In the genomic region with DNA sequence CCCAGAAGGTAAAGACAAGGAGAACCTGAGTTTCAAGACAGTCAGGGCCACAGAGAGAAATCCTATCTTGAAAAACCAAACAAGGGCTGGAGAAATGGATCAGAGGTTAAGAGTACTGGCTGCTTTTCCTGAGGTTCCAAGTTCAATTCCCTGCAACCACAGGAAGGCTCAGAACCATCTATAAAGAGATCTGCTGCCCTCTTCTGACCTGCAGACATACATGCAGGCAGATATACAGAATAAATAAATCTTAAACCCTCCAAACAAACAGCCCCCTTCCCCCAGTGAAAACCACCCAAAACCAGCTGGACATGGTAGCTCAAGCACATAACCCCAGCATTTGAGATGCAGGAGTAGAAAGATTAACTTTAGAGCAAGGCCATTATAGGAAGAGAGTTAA, we compare ENCODE assay signal across 21 mouse cellular contexts. TPM values are rescaled to one million over a fixed set of nuclear protein-coding genes. Genes with fewer than 3 reads are reported as not detected.
DNase-seq lines count a peak whose midpoint lies in the region; ATAC-seq and TF ChIP-seq lines count a peak whose summit lies in the region.
"Had no signal": no experiment of that assay in that cellular context is flagged by ENCODE, and none has a peak within 500 bp of the region (broad histone marks: within the 10 kb centered on the region; RNA-seq: fewer than 3 reads in every experiment).

No protein-coding gene starts in this region.

- CTCF ChIA-PET in Patski (lab: Charles Lee) = interaction anchor here (1.0 to 2.9 kb wide), 6 partner anchors 8 to 16 kb away, joined by 3 to 18 read pairs (median 4); no protein-coding TSS in a partner anchor

- no peaks in the 10 kb centered on the region for H3K4me1 ChIP-seq in forebrain, postnatal 0 days (ENCODE audit: insufficient read depth)
- H3K4me1 ChIP-seq in forebrain, embryonic 10.5 days = no peaks in the 10 kb centered on the region
- H3K4me1 ChIP-seq in kidney, postnatal 0 days (replicated peaks; ENCODE audit: insufficient read depth, low read length) = no peaks in the 10 kb centered on the region
- H3K4me1 ChIP-seq: forebrain, embryonic 13.5 days; heart, embryonic 12.5 days; hindbrain, embryonic 13.5 days; limb, embryonic 15.5 days; neural tube, embryonic 12.5 days had no signal

- H3K9me3 ChIP-seq in forebrain, postnatal 0 days (ENCODE audit: low read length) = no peaks in the 10 kb centered on the region
- no peaks in the 10 kb centered on the region for H3K9me3 ChIP-seq in forebrain, embryonic 10.5 days
- H3K9me3 ChIP-seq in kidney, postnatal 0 days (replicated peaks; ENCODE audit: low read length) = no peaks in the 10 kb centered on the region
- H3K9me3 ChIP-seq: forebrain, embryonic 13.5 days; heart, embryonic 12.5 days; hindbrain, embryonic 13.5 days; limb, embryonic 15.5 days; neural tube, embryonic 12.5 days had no signal

- peaks cover 58% of the 10 kb centered on the region for H3K36me3 ChIP-seq in forebrain, postnatal 0 days (ENCODE audit: insufficient read depth)
- peaks cover 92% of the 10 kb centered on the region for H3K36me3 ChIP-seq in forebrain, embryonic 10.5 days (replicated peaks)
- peaks cover 59% of the 10 kb centered on the region for H3K36me3 ChIP-seq in kidney, postnatal 0 days (ENCODE audit: insufficient read depth, low read length)

- no peak for ATAC-seq in forebrain, postnatal 0 days
- ATAC-seq in kidney, postnatal 0 days (replicated peaks; ENCODE audit: low FRiP score, low read depth) = no peak
- no peak for ATAC-seq in Patski
- ATAC-seq: forebrain, embryonic 13.5 days; intestine, embryonic 16.5 days had no signal

- no peak overlapping the region for H3K4me2 ChIP-seq in forebrain, postnatal 0 days (ENCODE audit: low read depth)
- no peak overlapping the region for H3K4me2 ChIP-seq in kidney, postnatal 0 days (ENCODE audit: low read length)
- H3K4me2 ChIP-seq: forebrain, embryonic 13.5 days; heart, embryonic 12.5 days; hindbrain, embryonic 13.5 days; limb, embryonic 15.5 days; midbrain, embryonic 11.5 days; neural tube, embryonic 12.5 days had no signal

- no peaks in the 10 kb centered on the region for H3K27me3 ChIP-seq in forebrain, postnatal 0 days (ENCODE audit: insufficient read depth, low read length)
- H3K27me3 ChIP-seq in forebrain, embryonic 10.5 days (ENCODE audit: poor library complexity, severe bottlenecking) = no peaks in the 10 kb centered on the region
- H3K27me3 ChIP-seq in kidney, postnatal 0 days (ENCODE audit: insufficient read depth, low read length) = no peaks in the 10 kb centered on the region
- H3K27me3 ChIP-seq in Patski = no peaks in the 10 kb centered on the region
- H3K27me3 ChIP-seq: forebrain, embryonic 13.5 days; heart, embryonic 12.5 days; hindbrain, embryonic 13.5 days; limb, embryonic 15.5 days; neural tube, embryonic 12.5 days had no signal

- peak; percentile 28 for TF ChIP-seq CTCF in forebrain, postnatal 0 days (IDR thresholded peaks at IDR 0.05; ENCODE audit: low read depth)
- TF ChIP-seq CTCF in kidney, postnatal 0 days (IDR thresholded peaks at IDR 0.05; ENCODE audit: low read depth) = peak; percentile 39; the same call in 1 of the 2 replicates
- peak; percentile 44 for TF ChIP-seq CTCF in Patski (IDR thresholded peaks at IDR 0.05)

- no peak overlapping the region for H3K27ac ChIP-seq in forebrain, postnatal 0 days (ENCODE audit: low read depth, low read length)
- no peak overlapping the region for H3K27ac ChIP-seq in forebrain, embryonic 10.5 days
- H3K27ac ChIP-seq in kidney, postnatal 0 days = no peak overlapping the region
- H3K27ac ChIP-seq: forebrain, embryonic 13.5 days; hindbrain, embryonic 13.5 days; limb, embryonic 15.5 days; neural tube, embryonic 12.5 days had no signal

- in situ Hi-C loops in Patski (cut with MboI; ENCODE audit: low pct_unique_long_range_greater_than_20kb) = no loop called here

- no peak for DNase-seq in forebrain, postnatal 0 days
- no peak for DNase-seq in forebrain, embryonic 10.5 days (ENCODE audit: extremely low spot score, low spot score)
- no peak for DNase-seq in kidney, postnatal 0 days (ENCODE audit: low spot score)
- no peak for DNase-seq in kidney, adult 8-10 months
- DNase-seq in 3T3-L1 (ENCODE audit: low read depth, low spot score) (peak; percentile 47), Patski (ENCODE audit: low read depth, low spot score) (no peak)
- no peak for DNase-seq in urinary bladder, postnatal 4 days (ENCODE audit: low spot score in 2 of 2)
- no peak for DNase-seq in cerebellum, postnatal 14 days
- DNase-seq: adrenal gland, postnatal 36 days; cerebellum, adult 18-20 months; gastrocnemius, postnatal 14 days; layer of hippocampus, postnatal 36 days; lung, postnatal 36 days; thymus, postnatal 4 days had no signal

- H3K9ac ChIP-seq in forebrain, postnatal 0 days = no peak overlapping the region
- H3K9ac ChIP-seq in kidney, postnatal 0 days (ENCODE audit: low read depth, low read length) = no peak overlapping the region
- H3K9ac ChIP-seq: forebrain, embryonic 13.5 days; heart, embryonic 12.5 days; hindbrain, embryonic 13.5 days; limb, embryonic 15.5 days; neural tube, embryonic 12.5 days had no signal

- POLR2A ChIA-PET in Patski (lab: Charles Lee) = no interaction called here

- no peak overlapping the region for H3K4me3 ChIP-seq in forebrain, postnatal 0 days (ENCODE audit: low read depth, low read length)
- no peak overlapping the region for H3K4me3 ChIP-seq in forebrain, embryonic 10.5 days
- H3K4me3 ChIP-seq in kidney, postnatal 0 days (replicated peaks; ENCODE audit: low read depth, low read length) = no peak overlapping the region
- H3K4me3 ChIP-seq: forebrain, embryonic 13.5 days; heart, embryonic 12.5 days; hindbrain, embryonic 13.5 days; limb, embryonic 15.5 days; neural tube, embryonic 12.5 days had no signal

RNA-seq across cellular contexts. Expression of a gene that starts 10.6 kb away (rescaled TPM):
- 25.9 and 30.7 TPM in 2 replicates for total RNA-seq in forebrain, postnatal 0 days (2014; rRNA removed)
- 18.7 and 23.3 TPM in 2 replicates for polyA plus RNA-seq in forebrain, postnatal 0 days (2015; fragmentation: Nextera tagmentation; extraction: Ambion mirVana)
- 20.0 and 20.9 TPM in 2 replicates for polyA plus RNA-seq in forebrain, embryonic 10.5 days (2016; fragmentation: Nextera tagmentation; extraction: Ambion mirVana)
- 27.2 and 30.3 TPM in 2 replicates for polyA plus RNA-seq in kidney, postnatal 0 days (2015; fragmentation: Nextera tagmentation; extraction: Ambion mirVana)
- polyA plus RNA-seq in Patski (2021) = 56.3 TPM

RNA-seq across cellular contexts. Expression of a gene that starts 17.8 kb away (rescaled TPM):
- 2.3 and 6.8 TPM in 2 replicates for total RNA-seq in forebrain, postnatal 0 days (2014; rRNA removed)
- polyA plus RNA-seq in forebrain, postnatal 0 days (2015; fragmentation: Nextera tagmentation; extraction: Ambion mirVana) = 4.5 and 5.3 TPM in 2 replicates
- polyA plus RNA-seq in forebrain, embryonic 10.5 days (2016; fragmentation: Nextera tagmentation; extraction: Ambion mirVana) = 0.60 and 0.77 TPM in 2 replicates
- polyA plus RNA-seq in kidney, postnatal 0 days (2015; fragmentation: Nextera tagmentation; extraction: Ambion mirVana) = 1.9 and 2.7 TPM in 2 replicates
- polyA plus RNA-seq in Patski (2021) = 2.4 TPM
- polyA plus RNA-seq: forebrain, embryonic 13.5 days had no signal

RNA-seq across cellular contexts. Expression of a gene that starts 23.0 kb away (rescaled TPM):
- 31.0 and 34.5 TPM in 2 replicates for total RNA-seq in forebrain, postnatal 0 days (2014; rRNA removed)
- 33.3 and 36.6 TPM in 2 replicates for polyA plus RNA-seq in forebrain, postnatal 0 days (2015; fragmentation: Nextera tagmentation; extraction: Ambion mirVana)
- 29.7 and 31.6 TPM in 2 replicates for polyA plus RNA-seq in forebrain, embryonic 10.5 days (2016; fragmentation: Nextera tagmentation; extraction: Ambion mirVana)
- polyA plus RNA-seq in kidney, postnatal 0 days (2015; fragmentation: Nextera tagmentation; extraction: Ambion mirVana) = 26.8 and 28.3 TPM in 2 replicates
- 35.4 TPM for polyA plus RNA-seq in Patski (2021)

RNA-seq across cellular contexts. Expression of a gene that starts 23.3 kb away (rescaled TPM):
- total RNA-seq in forebrain, postnatal 0 days (2014; rRNA removed) = 271 and 355 TPM in 2 replicates
- polyA plus RNA-seq in forebrain, postnatal 0 days (2015; fragmentation: Nextera tagmentation; extraction: Ambion mirVana) = 362 and 390 TPM in 2 replicates
- 896 and 966 TPM in 2 replicates for polyA plus RNA-seq in forebrain, embryonic 10.5 days (2016; fragmentation: Nextera tagmentation; extraction: Ambion mirVana)
- polyA plus RNA-seq in kidney, postnatal 0 days (2015; fragmentation: Nextera tagmentation; extraction: Ambion mirVana) = 477 and 504 TPM in 2 replicates
- polyA plus RNA-seq in Patski (2021) = 420 TPM
